Mouse (Mus musculus) hindbrain, postnatal 0 days (tissue): ENCODE results near the gene Cacna2d4. TPM values are rescaled to one million over a fixed set of nuclear protein-coding genes. Genes with fewer than 3 reads are reported as not detected.

Source experiments
- ATAC-seq: fragments of 200-750 bp; cut with Nextera tagmentation; 2 replicates; pipeline ENCODE4 v1.8.0; 2017; ENCODE audit warnings: mild to moderate bottlenecking, moderate TSS enrichment, moderate library complexity
- DNase-seq: peaks from one replicate; pipeline ENCODE4 v3.0.0-alpha.2; 2015; ENCODE audit warnings: low spot score
- H3K27ac ChIP-seq: fragments of 300-500 bp; sonication (generic); 2 replicates; pipeline ENCODE4 v1.5.1; 2014; ENCODE audit warnings: mild to moderate bottlenecking
- H3K27me3 ChIP-seq: fragments of 300-500 bp; sonication (generic); 2 replicates; pipeline ENCODE4 v1.6.1; 2014; ENCODE audit warnings: low read length, mixed read lengths; ENCODE audit not compliant: insufficient read depth
- H3K36me3 ChIP-seq: fragments of 300-500 bp; sonication (generic); 2 replicates; pipeline ENCODE4 v1.6.1; 2014; ENCODE audit warnings: low read length, mixed read lengths; ENCODE audit not compliant: insufficient read depth
- H3K4me1 ChIP-seq: fragments of 300-500 bp; sonication (generic); 2 replicates; pipeline ENCODE4 v1.6.1; 2014; ENCODE audit warnings: antibody characterized with exemption, low read length, mixed read lengths; ENCODE audit not compliant: insufficient read depth
- H3K4me2 ChIP-seq: fragments of 300-500 bp; sonication (generic); 2 replicates; pipeline ENCODE4 v1.6.1; 2014; ENCODE audit warnings: low read depth, mild to moderate bottlenecking, low read length, moderate library complexity, mixed read lengths
- H3K4me3 ChIP-seq: fragments of 300-500 bp; sonication (generic); 2 replicates; pipeline ENCODE4 v1.5.1; 2014; ENCODE audit warnings: low read length
- H3K9ac ChIP-seq: fragments of 300-500 bp; sonication (generic); replicated peaks from 2 replicates; pipeline ENCODE4 v1.6.1; 2014; ENCODE audit warnings: mild to moderate bottlenecking, low read length, moderate library complexity, mixed read lengths
- H3K9me3 ChIP-seq: fragments of 300-500 bp; sonication (generic); 2 replicates; pipeline ENCODE4 v1.6.1; 2016; ENCODE audit warnings: low read length, mixed read lengths
- CTCF ChIP-seq: IDR thresholded peaks from 2 replicates; pipeline ENCODE4 v1.5.1; 2016; ENCODE audit warnings: antibody characterized with exemption, control low read depth, low read depth
- WGBS: fragments of 180-500 bp; shearing (Covaris S2); extraction: QIAGEN DNeasy Blood & Tissue Kit; methylation state at CpG from one replicate; pipeline ENCODE4 v1.1.7; 2014; 5-methylcytosine and 5-hydroxymethylcytosine counted together
- polyA plus RNA-seq: library from polyadenylated mRNA; unstranded; fragments of >200 nt; fragmentation: Nextera tagmentation; extraction: Ambion mirVana; gene quantifications from 2 replicates; pipeline ENCODE4 v1.2.1, GENCODE M21; 2015
- total RNA-seq: library from RNA; depleted of rRNA; stranded (reverse); fragments of >200 nt; gene quantifications from 2 replicates; pipeline ENCODE4 v1.2.3, GENCODE M21; 2014

Gene Cacna2d4
- total and polyA plus RNA-seq, 2 experiments from 2014 or later = 1.2 to 2.6 TPM

DNA sequence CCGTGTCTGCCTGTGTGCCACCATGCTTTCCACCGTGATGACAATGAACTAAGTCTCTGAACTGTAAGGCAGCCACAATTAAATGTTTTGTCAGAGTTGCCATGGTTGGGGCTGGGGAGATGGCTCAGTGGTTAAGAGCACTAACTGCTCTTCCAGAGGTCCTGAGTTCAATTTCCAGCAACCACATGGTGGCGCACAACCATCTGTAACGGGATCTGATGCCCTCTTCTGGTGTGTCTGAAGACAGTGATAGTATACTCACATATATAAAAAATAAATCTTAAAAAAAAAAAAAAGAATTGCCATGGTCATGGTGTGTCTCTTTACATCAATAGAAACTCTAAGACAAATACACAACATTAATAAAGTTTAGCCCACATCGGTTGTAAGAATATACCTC, 138.7 kb downstream of the Cacna2d4 start:
- ATAC-seq (no peak), DNase-seq (no peak)
- H3K9ac ChIP-seq = no peak overlapping the region
- H3K27me3 ChIP-seq = no peaks in the 10 kb centered on the region
- no peak overlapping the region for H3K27ac ChIP-seq
- no peak overlapping the region for H3K4me3 ChIP-seq
- no peak overlapping the region for H3K4me2 ChIP-seq
- no peaks in the 10 kb centered on the region for H3K9me3 ChIP-seq
- no peaks in the 10 kb centered on the region for H3K36me3 ChIP-seq
- H3K4me1 ChIP-seq = no peaks in the 10 kb centered on the region
- peak; percentile 20 for TF ChIP-seq CTCF
- WGBS = 73% methylated on average over 5 of the region's 5 CpGs

DNA sequence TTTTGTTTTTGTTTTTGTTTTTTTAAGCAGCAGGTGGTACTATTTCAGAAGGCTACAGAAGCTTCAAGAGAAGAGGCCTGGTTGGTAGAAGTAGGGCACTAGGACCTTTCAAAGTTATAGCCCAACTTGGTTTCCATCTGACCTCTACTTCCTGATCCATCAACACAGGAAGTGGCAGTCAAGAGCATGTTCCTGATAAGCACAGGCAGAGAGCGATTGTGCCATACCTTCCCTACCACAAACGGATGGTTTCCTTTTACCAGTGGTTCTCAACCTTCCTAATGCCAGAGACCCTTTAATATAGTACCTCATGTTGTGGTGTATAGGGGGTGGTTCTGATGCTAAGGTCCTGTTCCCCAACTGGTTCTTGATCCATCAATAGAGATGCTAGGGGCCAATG, 141.3 kb downstream of the Cacna2d4 start:
- no peak overlapping the region for H3K9ac ChIP-seq
- no peak for ATAC-seq
- TF ChIP-seq CTCF = no peak

GRCm38 (mm10) chr6:119378631-119379030, 142.3 kb downstream of the Cacna2d4 start:
- no peak overlapping the region for H3K4me3 ChIP-seq
- 81% methylated on average over 1 of the region's 1 CpGs for WGBS
- H3K36me3 ChIP-seq = no peaks in the 10 kb centered on the region
- no peak for ATAC-seq
- no peak overlapping the region for H3K9ac ChIP-seq
- no peaks in the 10 kb centered on the region for H3K27me3 ChIP-seq
- no peaks in the 10 kb centered on the region for H3K9me3 ChIP-seq
- H3K4me1 ChIP-seq = no peaks in the 10 kb centered on the region
- TF ChIP-seq CTCF = peak; percentile 13; the same call in 1 of the 2 replicates
- H3K4me2 ChIP-seq = no peak overlapping the region
- DNase-seq = no peak
- H3K27ac ChIP-seq = no peak overlapping the region

More for the DNA sequence above, 141.3 kb downstream of the Cacna2d4 start:
- H3K27me3 ChIP-seq = no peaks in the 10 kb centered on the region
- no peak for DNase-seq
- no peak overlapping the region for H3K4me3 ChIP-seq
- WGBS = 87% methylated on average over 2 of the region's 2 CpGs
- no peak overlapping the region for H3K4me2 ChIP-seq
- no peak overlapping the region for H3K27ac ChIP-seq
- H3K4me1 ChIP-seq = no peaks in the 10 kb centered on the region
- H3K9me3 ChIP-seq = no peaks in the 10 kb centered on the region
- no peaks in the 10 kb centered on the region for H3K36me3 ChIP-seq

GRCm38 (mm10) chr6:119385668-119386067, 149.3 kb downstream of the Cacna2d4 start:
- no peak for ATAC-seq
- Histone ChIP-seq H3K4me1 (peaks cover 13% of the 10 kb centered on the region), H3K27ac (no peak overlapping the region), H3K9ac (no peak overlapping the region), H3K9me3 (no peaks in the 10 kb centered on the region), H3K27me3 (no peaks in the 10 kb centered on the region), H3K4me3 (no peak overlapping the region), H3K36me3 (no peaks in the 10 kb centered on the region), H3K4me2 (no peak overlapping the region)
- TF ChIP-seq CTCF = no peak
- WGBS = 100% methylated on average over 1 of the region's 1 CpGs
- DNase-seq = no peak

- no peak for DNase-seq
- H3K36me3 ChIP-seq = no peaks in the 10 kb centered on the region
- 87% methylated on average over 4 of the region's 4 CpGs for WGBS
- no peak overlapping the region for H3K4me2 ChIP-seq
- no peaks in the 10 kb centered on the region for H3K9me3 ChIP-seq
- H3K9ac ChIP-seq = no peak overlapping the region
- H3K4me1 ChIP-seq = peaks cover 13% of the 10 kb centered on the region
- no peaks in the 10 kb centered on the region for H3K27me3 ChIP-seq
- H3K4me3 ChIP-seq = no peak overlapping the region
- no peak overlapping the region for H3K27ac ChIP-seq
- no peak for TF ChIP-seq CTCF
- no peak for ATAC-seq
These were observed 150.1 kb downstream of the Cacna2d4 start for GRCm38 (mm10) chr6:119386421-119386820.

DNA sequence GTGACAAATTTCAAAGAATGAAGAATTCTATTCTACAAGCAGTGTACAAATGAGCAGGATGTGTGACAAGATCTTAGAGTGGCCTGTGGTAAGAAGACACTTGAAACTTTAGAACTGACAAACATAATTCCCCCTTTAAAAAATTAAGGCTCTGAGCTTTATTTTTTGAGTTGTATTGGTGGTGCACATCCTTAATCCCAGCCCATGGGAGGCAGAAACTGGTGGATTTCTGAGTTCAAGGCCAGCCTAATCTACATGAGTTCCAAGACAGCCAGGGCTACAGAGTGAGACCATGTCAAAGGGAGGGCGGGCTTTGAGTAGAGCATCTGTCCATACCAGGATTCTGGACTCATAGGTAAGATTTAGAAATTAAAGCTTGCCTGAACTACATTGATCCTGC, 150.5 kb downstream of the Cacna2d4 start:
- DNase-seq (no peak), ATAC-seq (no peak)
- H3K4me2 ChIP-seq = peak overlapping the region; percentile 78; the same call in 1 of the 2 replicates
- H3K4me3 ChIP-seq = 0 out of 2 replicates have a peak overlapping the region, but pooled peaks have one; percentile 84
- TF ChIP-seq CTCF = no peak
- peaks cover 13% of the 10 kb centered on the region for H3K4me1 ChIP-seq
- WGBS = 88% methylated on average over 1 of the region's 1 CpGs
- no peaks in the 10 kb centered on the region for H3K36me3 ChIP-seq
- H3K27me3 ChIP-seq = no peaks in the 10 kb centered on the region
- no peak overlapping the region for H3K9ac ChIP-seq
- H3K9me3 ChIP-seq = no peaks in the 10 kb centered on the region
- H3K27ac ChIP-seq = no peak overlapping the region

GRCm38 (mm10) chr6:119387801-119388649, 151.7 kb downstream of the Cacna2d4 start:
- DNase-seq = peak; percentile 68
- TF ChIP-seq CTCF = no peak
- WGBS = under 1% methylated on average over 49 of the region's 76 CpGs

More at GRCm38 (mm10) chr6:119387801-119388649, 151.7 kb downstream of the Cacna2d4 start:
- H3K4me1 ChIP-seq = peaks cover 13% of the 10 kb centered on the region
- peak overlapping the region; percentile 92 for H3K27ac ChIP-seq
- H3K36me3 ChIP-seq = no peaks in the 10 kb centered on the region
- peak overlapping the region; percentile 87 for H3K9ac ChIP-seq
- peak overlapping the region; percentile 78 for H3K4me2 ChIP-seq
- H3K4me3 ChIP-seq = peak overlapping the region; percentile 84
- H3K9me3 ChIP-seq = no peaks in the 10 kb centered on the region
- no peaks in the 10 kb centered on the region for H3K27me3 ChIP-seq
- ATAC-seq = peak; percentile 88
